Mouse (Mus musculus): ENCODE results near the gene Plb1. TPM values are rescaled to one million over a fixed set of nuclear protein-coding genes. Genes with fewer than 3 reads are reported as not detected.

The Plb1 gene
- polyA plus RNA-seq, 1 experiment from 2014 or later = 11.4 TPM

GRCm38 (mm10) chr5:32243286-32243885 lies 10.9 kb downstream of the Plb1 start:
- H3K4me1 ChIP-seq (ENCODE audit: insufficient read depth) = no peaks in the 10 kb centered on the region
- no peaks in the 10 kb centered on the region for H3K36me3 ChIP-seq (ENCODE audit: insufficient read depth)
- no peak overlapping the region for H3K4me3 ChIP-seq (ENCODE audit: low read depth, low read length)
- no peak for ATAC-seq (ENCODE audit: insufficient read depth)
- WGBS = 81% methylated on average over 7 of the region's 7 CpGs
- no peak overlapping the region for H3K27ac ChIP-seq (ENCODE audit: low read depth)
- no peaks in the 10 kb centered on the region for H3K27me3 ChIP-seq (ENCODE audit: insufficient read depth, low read length)
- no peak overlapping the region for H3K4me2 ChIP-seq
- no peak overlapping the region for H3K9ac ChIP-seq
- H3K9me3 ChIP-seq (ENCODE audit: low read depth, low read length) = no peaks in the 10 kb centered on the region
- no peak for DNase-seq
- no peak for TF ChIP-seq CTCF (IDR thresholded peaks at IDR 0.05; ENCODE audit: low read depth)

- H3K27ac ChIP-seq (ENCODE audit: low read depth) = no peak overlapping the region
- TF ChIP-seq CTCF (IDR thresholded peaks at IDR 0.05; ENCODE audit: low read depth) = no peak
- ATAC-seq (ENCODE audit: insufficient read depth) (no peak), DNase-seq (no peak)
- H3K9ac ChIP-seq = no peak overlapping the region
- WGBS = 83% methylated on average over 3 of the region's 3 CpGs
- H3K36me3 ChIP-seq (ENCODE audit: insufficient read depth) = no peaks in the 10 kb centered on the region
- H3K4me2 ChIP-seq = no peak overlapping the region
- H3K9me3 ChIP-seq (ENCODE audit: low read depth, low read length) = no peaks in the 10 kb centered on the region
- no peaks in the 10 kb centered on the region for H3K4me1 ChIP-seq (ENCODE audit: insufficient read depth)
- H3K27me3 ChIP-seq (ENCODE audit: insufficient read depth, low read length) = no peaks in the 10 kb centered on the region
- no peak overlapping the region for H3K4me3 ChIP-seq (ENCODE audit: low read depth, low read length)
These were observed 12.9 kb downstream of the Plb1 start for GRCm38 (mm10) chr5:32245385-32245784.

DNA sequence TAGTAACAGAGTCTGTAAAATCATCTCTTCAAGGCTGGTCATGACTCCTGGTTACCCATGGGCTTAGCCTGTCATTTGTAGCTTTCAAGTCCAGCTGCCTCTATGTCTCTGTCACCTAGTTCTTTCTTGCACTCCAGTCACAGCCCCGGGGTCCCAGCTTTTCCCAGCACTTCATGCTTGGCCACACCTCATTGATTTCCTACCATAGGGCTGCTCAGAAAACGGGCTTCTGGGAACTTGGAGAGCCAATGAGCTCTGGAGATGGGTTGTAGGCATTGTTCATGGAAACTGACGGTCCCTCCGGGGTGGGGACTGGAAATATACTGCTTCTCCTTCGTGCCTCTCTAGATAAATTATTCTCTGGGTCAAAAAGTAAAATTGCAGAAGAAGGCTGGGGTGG lies 28.2 kb downstream of the Plb1 start:
- Histone ChIP-seq H3K4me2 (no peak overlapping the region), H3K27ac (ENCODE audit: low read depth) (no peak overlapping the region), H3K4me1 (ENCODE audit: insufficient read depth) (no peaks in the 10 kb centered on the region), H3K9ac (no peak overlapping the region), H3K9me3 (ENCODE audit: low read depth, low read length) (no peaks in the 10 kb centered on the region), H3K27me3 (ENCODE audit: insufficient read depth, low read length) (no peaks in the 10 kb centered on the region), H3K4me3 (ENCODE audit: low read depth, low read length) (no peak overlapping the region), H3K36me3 (ENCODE audit: insufficient read depth) (no peaks in the 10 kb centered on the region)
- WGBS = 47% methylated on average over 5 of the region's 5 CpGs
- TF ChIP-seq CTCF (IDR thresholded peaks at IDR 0.05; ENCODE audit: low read depth) = no peak
- ATAC-seq (ENCODE audit: insufficient read depth) (peak; percentile 31; the same call in 1 of the 2 replicates), DNase-seq (peak; percentile 57)

- Histone ChIP-seq H3K27ac (ENCODE audit: low read depth) (no peak overlapping the region), H3K36me3 (ENCODE audit: insufficient read depth) (no peaks in the 10 kb centered on the region), H3K4me3 (ENCODE audit: low read depth, low read length) (no peak overlapping the region), H3K27me3 (ENCODE audit: insufficient read depth, low read length) (no peaks in the 10 kb centered on the region), H3K4me1 (ENCODE audit: insufficient read depth) (no peaks in the 10 kb centered on the region), H3K4me2 (no peak overlapping the region), H3K9ac (no peak overlapping the region), H3K9me3 (ENCODE audit: low read depth, low read length) (no peaks in the 10 kb centered on the region)
- TF ChIP-seq CTCF (IDR thresholded peaks at IDR 0.05; ENCODE audit: low read depth) = no peak
- no peak for ATAC-seq (ENCODE audit: insufficient read depth)
- WGBS = 84% methylated on average over 3 of the region's 3 CpGs
- DNase-seq = no peak
These were observed 28.7 kb downstream of the Plb1 start for GRCm38 (mm10) chr5:32261251-32261650.

GRCm38 (mm10) chr5:32262534-32262933 lies 30.0 kb downstream of the Plb1 start:
- no peak for TF ChIP-seq CTCF (IDR thresholded peaks at IDR 0.05; ENCODE audit: low read depth)
- Histone ChIP-seq H3K4me3 (ENCODE audit: low read depth, low read length) (no peak overlapping the region), H3K27me3 (ENCODE audit: insufficient read depth, low read length) (no peaks in the 10 kb centered on the region), H3K4me1 (ENCODE audit: insufficient read depth) (no peaks in the 10 kb centered on the region), H3K9me3 (ENCODE audit: low read depth, low read length) (no peaks in the 10 kb centered on the region), H3K9ac (no peak overlapping the region), H3K36me3 (ENCODE audit: insufficient read depth) (no peaks in the 10 kb centered on the region), H3K27ac (ENCODE audit: low read depth) (no peak overlapping the region), H3K4me2 (no peak overlapping the region)
- 77% methylated on average over 4 of the region's 4 CpGs for WGBS
- ATAC-seq (ENCODE audit: insufficient read depth) (no peak), DNase-seq (no peak)

GRCm38 (mm10) chr5:32272502-32272901 lies 40.0 kb downstream of the Plb1 start:
- DNase-seq (peak; percentile 11), ATAC-seq (ENCODE audit: insufficient read depth) (no peak)
- Histone ChIP-seq H3K9ac (no peak overlapping the region), H3K4me2 (no peak overlapping the region), H3K4me3 (ENCODE audit: low read depth, low read length) (no peak overlapping the region), H3K4me1 (ENCODE audit: insufficient read depth) (no peaks in the 10 kb centered on the region), H3K27me3 (ENCODE audit: insufficient read depth, low read length) (no peaks in the 10 kb centered on the region), H3K27ac (ENCODE audit: low read depth) (no peak overlapping the region), H3K9me3 (ENCODE audit: low read depth, low read length) (no peaks in the 10 kb centered on the region), H3K36me3 (ENCODE audit: insufficient read depth) (no peaks in the 10 kb centered on the region)
- 17% methylated on average over 7 of the region's 7 CpGs for WGBS
- no peak for TF ChIP-seq CTCF (IDR thresholded peaks at IDR 0.05; ENCODE audit: low read depth)

- 57% methylated on average over 5 of the region's 5 CpGs for WGBS
- Histone ChIP-seq H3K9ac (no peak overlapping the region), H3K27ac (ENCODE audit: low read depth) (no peak overlapping the region), H3K4me1 (ENCODE audit: insufficient read depth) (no peaks in the 10 kb centered on the region), H3K36me3 (ENCODE audit: insufficient read depth) (no peaks in the 10 kb centered on the region), H3K9me3 (ENCODE audit: low read depth, low read length) (no peaks in the 10 kb centered on the region), H3K27me3 (ENCODE audit: insufficient read depth, low read length) (no peaks in the 10 kb centered on the region), H3K4me3 (ENCODE audit: low read depth, low read length) (no peak overlapping the region), H3K4me2 (no peak overlapping the region)
- DNase-seq = no peak
- ATAC-seq (ENCODE audit: insufficient read depth) = no peak
- TF ChIP-seq CTCF (IDR thresholded peaks at IDR 0.05; ENCODE audit: low read depth) = no peak
These were observed 45.6 kb downstream of the Plb1 start for GRCm38 (mm10) chr5:32278000-32278694.
